Mouse (Mus musculus): ENCODE measurements around the gene Stk40.

DNA sequence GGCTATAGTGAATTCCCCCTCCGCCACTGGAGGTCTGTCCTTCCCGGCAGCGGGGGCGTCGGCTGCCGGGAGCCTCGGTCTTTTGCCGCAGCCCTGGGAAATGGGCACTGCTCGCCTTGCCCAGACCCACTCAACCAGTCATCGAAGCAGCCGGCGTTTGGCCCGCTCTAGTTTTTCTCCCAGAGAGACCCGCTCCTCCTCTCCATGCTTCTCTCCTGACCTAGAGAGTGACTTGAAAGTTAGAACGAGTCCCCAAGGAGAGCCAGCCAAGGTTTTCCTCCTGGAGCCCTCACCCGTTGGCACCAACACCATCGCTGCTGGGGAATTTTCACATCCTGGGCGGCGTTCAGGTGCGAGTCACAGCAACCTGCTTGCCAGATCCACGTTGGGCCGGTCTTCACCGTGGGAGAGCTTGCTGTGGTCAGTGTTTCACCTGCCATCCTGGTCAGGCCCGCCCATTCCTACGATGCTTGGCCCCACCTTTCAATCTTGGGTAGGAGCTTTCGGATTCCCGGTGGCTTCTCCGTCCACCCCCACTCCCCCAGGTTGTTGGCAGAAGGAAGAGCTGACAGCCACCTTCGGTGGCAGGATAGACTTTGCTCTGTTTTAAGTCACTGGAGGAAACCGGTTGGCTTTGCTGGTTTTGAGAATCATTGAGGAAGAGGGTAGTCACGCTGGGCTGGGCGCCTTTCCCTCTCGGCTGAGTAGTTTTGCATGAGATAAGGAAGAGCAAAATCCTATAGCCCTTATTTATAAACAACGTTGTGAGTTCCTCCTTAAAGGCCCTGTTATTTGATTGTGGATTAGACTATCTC is 711 bp downstream of the Stk40 start:
- TF ChIP-seq TCF12 (IDR thresholded peaks at IDR 0.05; ENCODE audit: insufficient read depth, poor library complexity, severe bottlenecking), result no peak
- no peak for TF ChIP-seq SRF (IDR thresholded peaks at IDR 0.05; ENCODE audit: control insufficient read depth, insufficient read length, low read depth)
